Mouse (Mus musculus) urinary bladder, postnatal 14 days (tissue): ENCODE data around the gene Pmepa1.
A peak's percentile ranks its signal among the peaks of the same experiment; 100 is the strongest.

Experiments used
- DNase-seq: peaks from one replicate; pipeline ENCODE4 v3.0.0; 2021; ENCODE audit warnings: low spot score

The Pmepa1 gene

GRCm38 (mm10) chr2:173185282-173185681 lies 91.1 kb downstream of the Pmepa1 start:
- no peak for DNase-seq

GRCm38 (mm10) chr2:173184475-173185080 lies 91.8 kb downstream of the Pmepa1 start:
- DNase-seq, result no peak

GRCm38 (mm10) chr2:173183836-173184460 lies 92.4 kb downstream of the Pmepa1 start:
- DNase-seq, result peak; percentile 71

- DNase-seq, result no peak
These were observed 93.0 kb downstream of the Pmepa1 start for GRCm38 (mm10) chr2:173183311-173183710.

GRCm38 (mm10) chr2:173182796-173183195 lies 93.5 kb downstream of the Pmepa1 start:
- DNase-seq, result no peak

- DNase-seq, result no peak
These were observed 94.4 kb downstream of the Pmepa1 start for GRCm38 (mm10) chr2:173181901-173182300.

GRCm38 (mm10) chr2:173181486-173181885 lies 94.8 kb downstream of the Pmepa1 start:
- DNase-seq, result no peak

GRCm38 (mm10) chr2:173180721-173181388 lies 95.5 kb downstream of the Pmepa1 start:
- DNase-seq, result no peak

GRCm38 (mm10) chr2:173180026-173180425 lies 96.3 kb downstream of the Pmepa1 start:
- no peak for DNase-seq

GRCm38 (mm10) chr2:173179046-173179445 lies 97.3 kb downstream of the Pmepa1 start:
- no peak for DNase-seq

- no peak for DNase-seq
These were observed 98.4 kb downstream of the Pmepa1 start for GRCm38 (mm10) chr2:173177951-173178350.

- DNase-seq, result no peak
These were observed 98.9 kb downstream of the Pmepa1 start for GRCm38 (mm10) chr2:173177481-173177880.

GRCm38 (mm10) chr2:173175703-173176102 lies 100.6 kb downstream of the Pmepa1 start:
- DNase-seq, result peak; percentile 2

- DNase-seq, result no peak
These were observed 101.8 kb downstream of the Pmepa1 start for GRCm38 (mm10) chr2:173174569-173174968.
